In the genomic region with DNA sequence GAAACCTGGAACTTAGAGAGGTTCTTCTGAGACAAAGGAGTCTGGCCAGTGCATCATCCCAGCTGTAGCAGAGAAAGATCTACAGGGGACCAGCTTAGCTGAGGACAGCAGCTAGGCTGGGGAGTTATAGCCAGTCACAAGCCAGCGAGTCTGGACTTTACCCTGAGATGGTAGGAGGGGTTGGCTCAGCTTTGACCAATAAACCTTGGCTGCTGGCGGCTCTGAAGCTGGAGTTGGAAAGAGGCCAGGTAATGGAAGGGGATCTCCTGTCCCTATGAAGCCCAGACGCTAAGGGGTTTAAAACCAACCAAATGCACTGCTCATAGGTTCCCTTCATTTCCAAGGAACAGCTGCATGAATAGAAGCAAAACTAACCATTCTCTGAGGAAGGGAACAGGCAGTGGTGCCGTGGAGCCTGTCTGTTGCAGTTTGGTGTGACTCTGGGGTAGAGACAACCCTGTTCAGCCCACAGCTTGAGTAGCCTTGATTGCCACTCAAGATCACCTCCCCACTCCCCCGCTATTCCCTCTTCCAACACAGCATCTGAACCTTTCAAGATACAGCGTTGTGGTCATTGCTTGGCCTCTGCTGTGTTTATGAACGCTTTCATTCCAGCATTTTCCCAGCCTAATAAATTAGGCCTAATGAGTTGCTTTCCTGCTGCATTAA, we compare ENCODE assay signal across 11 mouse cellular contexts. TPM values are rescaled to one million over a fixed set of nuclear protein-coding genes. Genes with fewer than 3 reads are reported as not detected.
A peak's percentile ranks its signal among the peaks of the same experiment; 100 is the strongest.
DNase-seq lines count a peak whose midpoint lies in the region; ATAC-seq lines count a peak whose summit lies in the region.
"Had no signal": no experiment of that assay in that cellular context is flagged by ENCODE, and none has a peak within 500 bp of the region (broad histone marks: within the 10 kb centered on the region; RNA-seq: fewer than 3 reads in every experiment).

No protein-coding gene starts in this region.

- H3K36me3 ChIP-seq in lung, embryonic 15.5 days: no peaks in the 10 kb centered on the region
- H3K36me3 ChIP-seq in stomach, embryonic 15.5 days: no peaks in the 10 kb centered on the region
- H3K36me3 ChIP-seq: neural tube, embryonic 12.5 days had no signal

- H3K9me3 ChIP-seq in lung, embryonic 15.5 days: no peaks in the 10 kb centered on the region
- no peaks in the 10 kb centered on the region for H3K9me3 ChIP-seq in stomach, embryonic 15.5 days
- H3K9me3 ChIP-seq: neural tube, embryonic 12.5 days had no signal

- H3K27ac ChIP-seq in lung, embryonic 15.5 days: no peak overlapping the region
- no peak overlapping the region for H3K27ac ChIP-seq in stomach, embryonic 15.5 days
- H3K27ac ChIP-seq: neural tube, embryonic 12.5 days had no signal

- DNase-seq in adrenal gland, postnatal 36 days: peak; percentile 3 to 4
- no peak for DNase-seq in adrenal gland, adult 18-20 months (ENCODE audit: low spot score in 2 of 2)
- DNase-seq in lung, postnatal 25 days (ENCODE audit: low spot score): no peak
- peak; percentile 81 for DNase-seq in kidney, postnatal 14 days
- no peak for DNase-seq in B cell, adult 2 months
- DNase-seq: forebrain, postnatal 0 days had no signal

- H3K27me3 ChIP-seq in lung, embryonic 15.5 days: no peaks in the 10 kb centered on the region
- H3K27me3 ChIP-seq in stomach, embryonic 15.5 days (replicated peaks): no peaks in the 10 kb centered on the region
- H3K27me3 ChIP-seq: neural tube, embryonic 12.5 days had no signal

- H3K4me2 ChIP-seq in lung, embryonic 15.5 days: no peak overlapping the region
- H3K4me2 ChIP-seq in stomach, embryonic 15.5 days: no peak overlapping the region
- H3K4me2 ChIP-seq: heart, embryonic 11.5 days; neural tube, embryonic 12.5 days had no signal

- WGBS in lung, embryonic 15.5 days: 40% methylated on average over 7 of the region's 7 CpGs
- 49% methylated on average over 7 of the region's 7 CpGs for WGBS in stomach, embryonic 15.5 days

- no peak overlapping the region for H3K9ac ChIP-seq in lung, embryonic 15.5 days
- no peak overlapping the region for H3K9ac ChIP-seq in stomach, embryonic 15.5 days
- H3K9ac ChIP-seq: forebrain, postnatal 0 days; neural tube, embryonic 12.5 days had no signal

- ATAC-seq in lung, embryonic 15.5 days (ENCODE audit: borderline replicate concordance, extremely low read depth, low FRiP score, low TSS enrichment): peak; percentile 64; the same call in 1 of the 2 replicates
- peak; percentile 72 for ATAC-seq in stomach, embryonic 15.5 days (ENCODE audit: insufficient read depth, low FRiP score, low read depth)
- no peak for ATAC-seq in granulocyte monocyte progenitor cell, adult 5-6 weeks (replicated peaks; ENCODE audit: poor library complexity, severe bottlenecking)
- ATAC-seq: forebrain, postnatal 0 days had no signal

- H3K4me3 ChIP-seq in lung, embryonic 15.5 days: no peak overlapping the region
- H3K4me3 ChIP-seq in stomach, embryonic 15.5 days (replicated peaks): no peak overlapping the region
- H3K4me3 ChIP-seq: neural tube, embryonic 12.5 days had no signal

- H3K4me1 ChIP-seq in lung, embryonic 15.5 days: no peaks in the 10 kb centered on the region
- no peaks in the 10 kb centered on the region for H3K4me1 ChIP-seq in stomach, embryonic 15.5 days
- H3K4me1 ChIP-seq: neural tube, embryonic 12.5 days had no signal

RNA-seq across cellular contexts. Expression of gene Cemip, which starts 30.2 kb away (rescaled TPM):
- 1 to 10 TPM in 1 of 2 experiments, under 1 TPM in 1; 0.79 to 1.6 TPM for total RNA-seq in adrenal gland, postnatal 36 days (2021)
- total RNA-seq in adrenal gland, adult 18-20 months (2021): 1 to 10 TPM in 1 of 2 experiments, under 1 TPM in 1; 0.93 to 1.2 TPM
- 1.4 and 1.6 TPM in 2 replicates for polyA plus RNA-seq in lung, embryonic 15.5 days (2015; fragmentation: Nextera tagmentation; extraction: Ambion mirVana)
- polyA plus RNA-seq in stomach, embryonic 15.5 days (2015; fragmentation: Nextera tagmentation; extraction: Ambion mirVana): 0.26 and 0.51 TPM in 2 replicates
- total RNA-seq in granulocyte monocyte progenitor cell, adult 5-6 weeks (2014; fragmentation: Nextera tagmentation): not detected in 2 replicates
- not detected in 2 replicates for total RNA-seq in granulocyte monocyte progenitor cell, adult 5-6 weeks (2017)

Comparison
In these comparisons a context has a peak if more than half of its experiments do, and no peak if none do; other contexts are left out.
1. DNase-seq: peak in adrenal gland, postnatal 36 days (2 of 2) and kidney, postnatal 14 days (single experiment); none in adrenal gland, adult 18-20 months (0 of 2), lung, postnatal 25 days (single experiment) and B cell, adult 2 months (0 of 2).